Mouse (Mus musculus) CD8-positive naive resting alpha-beta T cell, adult 57 days (primary cell): Measurements from ENCODE around the gene Hnf1b. TPM values are rescaled to one million over a fixed set of nuclear protein-coding genes. Genes with fewer than 3 reads are reported as not detected.

Experiments
- total RNA-seq: library from RNA; stranded (reverse); gene quantifications from one replicate; pipeline ENCODE4 v1.2.4, GENCODE M21; 2023

Hnf1b gene
- total RNA-seq, result not detected

DNA sequence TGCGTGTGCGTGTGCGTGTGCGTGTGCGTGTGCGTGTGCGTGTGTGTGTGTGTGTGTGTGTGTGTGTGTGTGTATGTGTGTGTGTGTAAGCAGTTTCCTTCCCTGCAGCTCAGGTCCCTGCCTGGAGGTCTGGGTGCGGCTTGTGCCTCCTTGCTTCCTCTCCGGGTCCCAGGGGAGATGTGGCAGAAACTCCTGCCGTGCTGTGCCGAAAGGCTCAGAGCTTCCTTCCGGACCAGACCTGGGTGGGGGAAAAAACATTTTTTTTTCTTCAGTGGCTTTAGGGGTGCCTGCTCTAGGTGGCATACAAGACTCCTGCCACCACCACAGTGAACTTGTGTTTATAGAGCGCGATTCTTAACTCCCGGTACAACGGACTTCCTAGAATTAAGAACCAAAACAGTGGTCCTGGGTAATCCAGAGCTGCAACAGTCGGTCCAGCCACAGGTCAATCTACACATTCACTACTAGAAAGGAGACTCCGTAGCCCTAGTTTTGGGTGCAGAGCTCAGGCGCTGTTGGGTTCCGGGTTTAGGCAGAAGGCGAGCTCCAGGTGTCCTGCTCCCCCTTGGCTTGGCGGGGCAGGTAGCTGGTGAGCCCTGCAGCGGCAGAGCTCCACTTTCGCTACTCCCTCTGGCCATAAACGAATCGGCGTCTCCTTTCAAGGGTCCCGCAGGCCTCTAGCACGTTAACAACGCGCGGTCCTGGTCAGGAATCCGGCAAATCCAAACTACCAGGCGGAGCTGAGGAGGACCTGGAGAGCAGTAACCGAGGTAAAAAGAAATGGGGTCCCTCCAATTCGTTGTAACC, at the start of gene Hnf1b:
TSS of gene Hnf1b (plus strand) at position 535 of the 807 bp plus-strand sequence.

DNA sequence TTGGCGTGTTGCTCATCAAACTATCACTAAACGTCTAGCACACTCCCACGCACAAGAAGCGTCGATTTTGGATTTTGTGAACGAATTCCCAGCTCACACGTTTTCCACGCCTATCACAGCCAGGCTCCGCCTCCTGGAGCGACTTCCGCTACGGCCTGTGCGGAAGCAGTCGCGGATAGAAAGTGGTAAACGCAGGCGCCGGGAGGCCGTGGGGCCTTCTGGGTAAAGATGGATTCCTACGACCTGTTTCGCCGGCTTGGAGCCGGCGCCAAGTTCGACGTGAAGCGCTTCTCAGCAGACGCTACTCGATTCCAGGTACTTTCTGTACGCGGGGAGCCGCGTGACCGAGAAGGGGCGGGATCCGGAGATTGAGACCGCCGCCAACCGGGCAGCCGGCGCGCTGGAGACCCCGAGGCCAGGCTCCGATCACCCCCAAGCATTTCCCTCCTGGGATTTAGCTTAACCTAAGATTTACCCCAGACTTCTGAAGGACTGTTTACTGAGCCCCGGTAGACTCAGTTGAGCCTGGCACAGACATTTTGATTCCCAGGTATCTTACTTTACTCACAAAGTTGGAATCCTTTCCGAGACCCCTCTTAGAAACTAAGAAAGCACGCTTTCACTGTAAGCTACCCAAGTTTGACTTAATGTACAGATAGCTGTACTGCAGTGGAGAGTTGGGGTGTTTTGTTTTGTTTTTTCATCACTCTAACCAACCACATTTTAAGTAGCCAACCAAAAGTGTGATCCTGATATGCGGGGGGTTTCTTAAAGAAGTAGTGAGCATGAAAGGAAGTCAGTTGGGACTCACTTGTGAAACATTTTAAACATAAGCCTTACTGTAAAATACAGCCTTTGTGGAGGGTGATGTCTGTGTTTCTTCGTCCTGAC, 92.3 kb downstream of the Hnf1b start, which contains the start of gene Ddx52:
TSS of gene Ddx52 (plus strand) at position 113 of the 891 bp plus-strand sequence.

Other genes with a start within 250 kb of the Hnf1b start
- not detected for gene Rpl9-ps1, start 204.4 kb upstream of the Hnf1b start, total RNA-seq
- 7.2 TPM for gene Ccl3, start 200.7 kb upstream of the Hnf1b start, total RNA-seq
- gene Ccl4, start 187.5 kb upstream of the Hnf1b start, total RNA-seq, result 7.4 TPM
- gene Wfdc17, start 146.1 kb upstream of the Hnf1b start, total RNA-seq, result not detected
- not detected for gene Wfdc18, start 141.0 kb upstream of the Hnf1b start, total RNA-seq
- gene Wfdc21, start 103.1 kb upstream of the Hnf1b start, total RNA-seq, result not detected
- 36.4 TPM for gene Heatr6, start 96.4 kb upstream of the Hnf1b start, total RNA-seq
- 38.1 TPM for gene Ddx52, start 92.0 kb downstream of the Hnf1b start, total RNA-seq
- gene Synrg, start 114.4 kb downstream of the Hnf1b start, total RNA-seq, result 69.0 TPM
- 0.64 TPM for gene Dusp14, start 219.2 kb downstream of the Hnf1b start, total RNA-seq